Mouse (Mus musculus) neural tube, embryonic 14.5 days (tissue): ENCODE data around the gene Ank3. TPM values are rescaled to one million over a fixed set of nuclear protein-coding genes. Genes with fewer than 3 reads are reported as not detected.

ENCODE experiments used
- ATAC-seq: fragments of 200-750 bp; cut with Nextera tagmentation; 2 replicates; pipeline ENCODE4 v1.8.0; 2017; ENCODE audit warnings: low read depth, mild to moderate bottlenecking, moderate TSS enrichment, moderate library complexity
- H3K27ac ChIP-seq: fragments of 300-500 bp; sonication (generic); 2 replicates; pipeline ENCODE4 v1.5.1; 2014; ENCODE audit warnings: low read depth, mild to moderate bottlenecking, control low read depth, low read length, moderate library complexity, mixed read lengths
- H3K27me3 ChIP-seq: fragments of 300-500 bp; sonication (generic); 2 replicates; pipeline ENCODE4 v1.6.1; 2014; ENCODE audit warnings: low read length; ENCODE audit not compliant: control insufficient read depth, insufficient read depth
- H3K36me3 ChIP-seq: fragments of 300-500 bp; sonication (generic); 2 replicates; pipeline ENCODE4 v1.6.1; 2014; ENCODE audit warnings: low read length, mixed read lengths; ENCODE audit not compliant: control insufficient read depth, insufficient read depth
- H3K4me1 ChIP-seq: fragments of 300-500 bp; sonication (generic); 2 replicates; pipeline ENCODE4 v1.6.1; 2014; ENCODE audit warnings: low read length; ENCODE audit not compliant: control insufficient read depth, insufficient read depth
- H3K4me2 ChIP-seq: fragments of 300-500 bp; sonication (generic); 2 replicates; pipeline ENCODE4 v1.6.1; 2014; ENCODE audit warnings: mild to moderate bottlenecking, low read depth, low read length, control low read depth
- H3K4me3 ChIP-seq: fragments of 300-500 bp; sonication (generic); 2 replicates; pipeline ENCODE4 v1.5.1; 2014; ENCODE audit warnings: low read depth, low read length, control low read depth, mixed read lengths
- H3K9ac ChIP-seq: fragments of 300-500 bp; sonication (generic); replicated peaks from 2 replicates; pipeline ENCODE4 v1.6.1; 2014; ENCODE audit warnings: low read depth, mild to moderate bottlenecking, control low read depth, low read length, mixed read lengths
- H3K9me3 ChIP-seq: fragments of 300-500 bp; sonication (generic); 2 replicates; pipeline ENCODE4 v1.6.1; 2016; ENCODE audit warnings: low read length; ENCODE audit not compliant: control insufficient read depth
- WGBS: fragments of 180-500 bp; shearing (Covaris S2); extraction: QIAGEN DNeasy Blood & Tissue Kit; methylation state at CpG from one replicate; pipeline ENCODE4 v1.1.7; 2014; 5-methylcytosine and 5-hydroxymethylcytosine counted together
- polyA plus RNA-seq: library from polyadenylated mRNA; unstranded; fragments of >200 nt; fragmentation: Nextera tagmentation; extraction: Ambion mirVana; gene quantifications from 2 replicates; pipeline ENCODE4 v1.2.1, GENCODE M21; 2014

Ank3 gene
- polyA plus RNA-seq, 1 experiment from 2014 or later = 198 TPM

- H3K4me2 ChIP-seq = no peak overlapping the region
- WGBS = 31% methylated on average over 12 of the region's 12 CpGs
These were observed 206.6 kb downstream of the Ank3 start for GRCm38 (mm10) chr10:69605211-69605610.

GRCm38 (mm10) chr10:69607611-69608119 is 209.1 kb downstream of the Ank3 start:
- Histone ChIP-seq H3K9ac (no peak overlapping the region), H3K4me3 (no peak overlapping the region), H3K4me1 (peaks cover 14% of the 10 kb centered on the region), H3K4me2 (no peak overlapping the region; the same call in 1 of the 2 replicates), H3K9me3 (no peaks in the 10 kb centered on the region), H3K36me3 (no peaks in the 10 kb centered on the region), H3K27me3 (no peaks in the 10 kb centered on the region), H3K27ac (0 out of 2 replicates have a peak overlapping the region, but pooled peaks have one; percentile 22)
- no peak for ATAC-seq
- WGBS = 69% methylated on average over 14 of the region's 14 CpGs

More at GRCm38 (mm10) chr10:69605211-69605610, 206.6 kb downstream of the Ank3 start:
- Histone ChIP-seq H3K36me3 (no peaks in the 10 kb centered on the region), H3K27ac (peak overlapping the region; percentile 46), H3K27me3 (no peaks in the 10 kb centered on the region), H3K9me3 (no peaks in the 10 kb centered on the region), H3K4me1 (peaks cover 11% of the 10 kb centered on the region), H3K4me3 (no peak overlapping the region), H3K9ac (no peak overlapping the region)
- no peak for ATAC-seq

- 0 out of 2 replicates have a peak, but pooled peaks cover 6% of the 10 kb centered on the region for H3K4me1 ChIP-seq
- no peak for ATAC-seq
- H3K27ac ChIP-seq = no peak overlapping the region
- H3K27me3 ChIP-seq = no peaks in the 10 kb centered on the region
- H3K4me2 ChIP-seq = no peak overlapping the region
- H3K9ac ChIP-seq = no peak overlapping the region
- H3K36me3 ChIP-seq = no peaks in the 10 kb centered on the region
- no peak overlapping the region for H3K4me3 ChIP-seq
- H3K9me3 ChIP-seq = no peaks in the 10 kb centered on the region
- 79% methylated on average over 3 of the region's 3 CpGs for WGBS
These were observed 212.7 kb downstream of the Ank3 start for GRCm38 (mm10) chr10:69611314-69611713.

- H3K27ac ChIP-seq = no peak overlapping the region
- no peaks in the 10 kb centered on the region for H3K9me3 ChIP-seq
- ATAC-seq = peak; percentile 58; the same call in 1 of the 2 replicates
- no peak overlapping the region for H3K4me2 ChIP-seq
- no peaks in the 10 kb centered on the region for H3K36me3 ChIP-seq
- WGBS = 57% methylated on average over 5 of the region's 5 CpGs
- 0 out of 2 replicates have a peak, but pooled peaks cover 6% of the 10 kb centered on the region for H3K4me1 ChIP-seq
- H3K4me3 ChIP-seq = no peak overlapping the region
- no peak overlapping the region for H3K9ac ChIP-seq
- H3K27me3 ChIP-seq = no peaks in the 10 kb centered on the region
These were observed 213.3 kb downstream of the Ank3 start for GRCm38 (mm10) chr10:69611839-69612340.

- WGBS = 92% methylated on average over 3 of the region's 3 CpGs
- no peaks in the 10 kb centered on the region for H3K4me1 ChIP-seq
- no peak overlapping the region for H3K4me3 ChIP-seq
- H3K9ac ChIP-seq = no peak overlapping the region
- H3K4me2 ChIP-seq = no peak overlapping the region
- H3K27me3 ChIP-seq = no peaks in the 10 kb centered on the region
- no peaks in the 10 kb centered on the region for H3K9me3 ChIP-seq
- no peak overlapping the region for H3K27ac ChIP-seq
- ATAC-seq = no peak
- no peaks in the 10 kb centered on the region for H3K36me3 ChIP-seq
These were observed 218.4 kb downstream of the Ank3 start for GRCm38 (mm10) chr10:69616953-69617352.

- H3K36me3 ChIP-seq = no peaks in the 10 kb centered on the region
- no peak for ATAC-seq
These were observed 219.1 kb downstream of the Ank3 start for GRCm38 (mm10) chr10:69617537-69618112.

GRCm38 (mm10) chr10:69620692-69621382 is 222.3 kb downstream of the Ank3 start:
- ATAC-seq = no peak
- no peak overlapping the region for H3K4me2 ChIP-seq
- no peak overlapping the region for H3K27ac ChIP-seq
- no peak overlapping the region for H3K4me3 ChIP-seq
- no peak overlapping the region for H3K9ac ChIP-seq
- 76% methylated on average over 7 of the region's 7 CpGs for WGBS
- no peaks in the 10 kb centered on the region for H3K27me3 ChIP-seq
- H3K36me3 ChIP-seq = no peaks in the 10 kb centered on the region
- no peaks in the 10 kb centered on the region for H3K4me1 ChIP-seq
- H3K9me3 ChIP-seq = no peaks in the 10 kb centered on the region

More at GRCm38 (mm10) chr10:69617537-69618112, 219.1 kb downstream of the Ank3 start:
- Histone ChIP-seq H3K4me3 (no peak overlapping the region), H3K4me1 (no peaks in the 10 kb centered on the region), H3K9ac (no peak overlapping the region), H3K9me3 (no peaks in the 10 kb centered on the region), H3K27me3 (no peaks in the 10 kb centered on the region), H3K27ac (no peak overlapping the region), H3K4me2 (no peak overlapping the region)
- 92% methylated on average over 16 of the region's 16 CpGs for WGBS

GRCm38 (mm10) chr10:69627767-69628166 is 229.2 kb downstream of the Ank3 start:
- no peak overlapping the region for H3K9ac ChIP-seq
- no peaks in the 10 kb centered on the region for H3K36me3 ChIP-seq
- ATAC-seq = no peak
- peaks cover 2% of the 10 kb centered on the region; the same call in 1 of the 2 replicates for H3K4me1 ChIP-seq
- no peak overlapping the region for H3K4me2 ChIP-seq
- H3K4me3 ChIP-seq = no peak overlapping the region
- no peaks in the 10 kb centered on the region for H3K9me3 ChIP-seq
- no peaks in the 10 kb centered on the region for H3K27me3 ChIP-seq
- H3K27ac ChIP-seq = no peak overlapping the region
- 89% methylated on average over 3 of the region's 3 CpGs for WGBS

GRCm38 (mm10) chr10:69628743-69629142 is 230.2 kb downstream of the Ank3 start:
- H3K36me3 ChIP-seq = no peaks in the 10 kb centered on the region
- no peak for ATAC-seq
- H3K27me3 ChIP-seq = no peaks in the 10 kb centered on the region
- no peak overlapping the region for H3K4me2 ChIP-seq
- no peak overlapping the region for H3K9ac ChIP-seq
- WGBS = 48% methylated on average over 6 of the region's 6 CpGs
- peaks cover 2% of the 10 kb centered on the region; the same call in 1 of the 2 replicates for H3K4me1 ChIP-seq
- no peak overlapping the region for H3K4me3 ChIP-seq
- no peak overlapping the region for H3K27ac ChIP-seq
- no peaks in the 10 kb centered on the region for H3K9me3 ChIP-seq
